In the genomic region with DNA sequence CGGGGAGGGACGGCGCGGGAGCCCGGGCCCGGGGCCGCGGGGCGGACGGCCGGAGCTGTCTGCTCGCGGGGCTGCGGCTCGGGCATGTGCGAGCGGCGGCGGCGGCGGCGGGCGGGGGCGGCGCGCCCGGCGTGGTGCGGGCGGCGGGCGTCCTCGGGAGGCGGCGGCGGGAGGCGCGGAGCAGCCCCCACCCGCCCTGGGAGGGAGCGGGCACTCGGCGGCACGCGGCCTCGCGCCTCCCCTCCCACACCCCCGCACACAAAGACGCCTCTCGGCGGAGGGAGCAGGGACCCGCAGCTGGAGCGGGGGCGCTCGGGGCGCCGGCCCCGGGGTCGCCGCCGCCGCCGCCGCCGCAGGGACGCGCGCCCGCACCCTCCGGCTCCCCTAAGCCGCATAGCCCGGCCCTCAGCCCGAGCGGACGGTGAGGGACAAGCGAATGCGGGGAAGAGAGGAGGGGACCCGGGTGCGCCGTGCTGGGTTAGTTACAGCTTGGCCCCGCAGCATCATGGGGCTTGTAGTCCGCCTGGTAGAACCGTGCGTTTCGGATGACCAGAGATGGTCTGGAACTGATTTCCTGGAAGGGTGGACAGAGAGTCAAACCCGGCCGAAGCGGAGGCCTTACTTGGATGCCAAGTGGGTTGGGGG, we compare ENCODE assay signal across 8 mouse cellular contexts. TPM values are rescaled to one million over a fixed set of nuclear protein-coding genes. Genes with fewer than 3 reads are reported as not detected.
DNase-seq lines count a peak whose midpoint lies in the region; ATAC-seq and TF ChIP-seq lines count a peak whose summit lies in the region.

Ankrd13b (minus strand) TSS at position 88 of the 645 bp plus-strand sequence.

- no peak within 1 kb of the TSS for H3K27ac ChIP-seq in ES-Bruce4 (ENCODE audit: insufficient read depth, low read length)
- peak within 1 kb of the TSS; percentile 91 for H3K27ac ChIP-seq in forebrain, embryonic 12.5 days
- peak within 1 kb of the TSS; percentile 47; the same call in 1 of the 2 replicates for H3K27ac ChIP-seq in lung, embryonic 16.5 days (ENCODE audit: low read length)

- no peak for TF ChIP-seq EP300 in ES-Bruce4 (IDR thresholded peaks at IDR 0.05; ENCODE audit: insufficient read depth, low read depth, low read length)

- peak within 1 kb of the TSS; percentile 81 for H3K4me2 ChIP-seq in forebrain, embryonic 12.5 days
- peak within 1 kb of the TSS; percentile 95 for H3K4me2 ChIP-seq in lung, embryonic 16.5 days (ENCODE audit: low read depth, low read length)

- H3K4me1 ChIP-seq in ES-Bruce4 (ENCODE audit: control insufficient read depth, insufficient read depth, low read length) = no peaks in the 10 kb centered on the region
- H3K4me1 ChIP-seq in forebrain, embryonic 12.5 days = peaks cover 81% of the 10 kb centered on the region
- peaks cover 58% of the 10 kb centered on the region for H3K4me1 ChIP-seq in lung, embryonic 16.5 days (replicated peaks; ENCODE audit: control insufficient read depth, insufficient read depth, low read length)

- ATAC-seq in forebrain, embryonic 12.5 days (ENCODE audit: low FRiP score) = peak; percentile 63
- peak; percentile 42 for ATAC-seq in lung, embryonic 16.5 days (ENCODE audit: low read depth)
- no peak for ATAC-seq in activated CD4-positive, CD25-positive, alpha-beta regulatory T cell, adult 4 months

- peaks cover 5% of the 10 kb centered on the region for H3K27me3 ChIP-seq in ES-Bruce4 (ENCODE audit: control insufficient read depth, insufficient read depth, low read length, poor library complexity, severe bottlenecking)
- H3K27me3 ChIP-seq in forebrain, embryonic 12.5 days = no peaks in the 10 kb centered on the region
- no peaks in the 10 kb centered on the region for H3K27me3 ChIP-seq in lung, embryonic 16.5 days (ENCODE audit: control insufficient read depth, insufficient read depth, low read depth, low read length)

- under 1% methylated on average over 53 of the region's 87 CpGs for WGBS in forebrain, embryonic 12.5 days
- WGBS in lung, embryonic 16.5 days = under 1% methylated on average over 38 of the region's 87 CpGs

- H3K9ac ChIP-seq in ES-Bruce4 (ENCODE audit: low read depth, poor library complexity, severe bottlenecking) = peak within 1 kb of the TSS; percentile 89
- peak within 1 kb of the TSS; percentile 94 for H3K9ac ChIP-seq in forebrain, embryonic 12.5 days
- peak within 1 kb of the TSS; percentile 80 for H3K9ac ChIP-seq in lung, embryonic 16.5 days (ENCODE audit: low read length)

- H3K9me3 ChIP-seq in ES-Bruce4 (replicated peaks; ENCODE audit: control insufficient read depth, insufficient read depth, low read length, poor library complexity, severe bottlenecking) = no peaks in the 10 kb centered on the region
- H3K9me3 ChIP-seq in forebrain, embryonic 12.5 days = no peaks in the 10 kb centered on the region
- no peaks in the 10 kb centered on the region for H3K9me3 ChIP-seq in lung, embryonic 16.5 days (ENCODE audit: control insufficient read depth, low read length)

- intact Hi-C loops in heart, postnatal 14 days (cut with DNase I) = loop anchor here (2.0 to 5.0 kb wide), 2 partner anchors 141 to 172 kb away; no protein-coding TSS in a partner anchor

- TF ChIP-seq CTCF in ES-Bruce4 (IDR thresholded peaks at IDR 0.05; ENCODE audit: low read depth, low read length) = no peak

- DNase-seq in adrenal gland, postnatal 4 days (ENCODE audit: low spot score in 2 of 2) = no peak
- DNase-seq in heart, postnatal 14 days = peak; percentile 76 to 79
- peak in 1 of 2 experiments; percentile 77 for DNase-seq in layer of hippocampus, adult 8-10 months (ENCODE audit: low spot score in 2 of 2)
- peak; percentile 67 for DNase-seq in retina, postnatal 7 days (ENCODE audit: low read depth, low spot score)

- no peak for TF ChIP-seq POLR2A in ES-Bruce4 (IDR thresholded peaks at IDR 0.05; ENCODE audit: insufficient read depth, low read length)

- H3K36me3 ChIP-seq in ES-Bruce4 (ENCODE audit: control insufficient read depth, insufficient read depth, low read length, poor library complexity, severe bottlenecking) = no peaks in the 10 kb centered on the region
- H3K36me3 ChIP-seq in forebrain, embryonic 12.5 days (replicated peaks) = no peaks in the 10 kb centered on the region
- no peaks in the 10 kb centered on the region for H3K36me3 ChIP-seq in lung, embryonic 16.5 days (ENCODE audit: control insufficient read depth, insufficient read depth, low read length)

- H3K4me3 ChIP-seq in ES-Bruce4 (ENCODE audit: low read depth, low read length) = peak within 1 kb of the TSS; percentile 64
- peak within 1 kb of the TSS; percentile 90 for H3K4me3 ChIP-seq in forebrain, embryonic 12.5 days (replicated peaks)
- H3K4me3 ChIP-seq in lung, embryonic 16.5 days (ENCODE audit: low read length) = peak within 1 kb of the TSS; percentile 72

RNA-seq across cellular contexts. Expression of gene Ankrd13b, which starts in this region (rescaled TPM):
- 3.6 and 4.0 TPM in 2 replicates for polyA plus RNA-seq in ES-Bruce4 (2011; ENCODE audit: insufficient read depth, insufficient read length, low read depth, missing spikeins)
- 10 to 100 TPM; 16.3 to 21.8 TPM for total RNA-seq in adrenal gland, postnatal 4 days (2021)
- 23.0 and 25.1 TPM in 2 replicates for polyA plus RNA-seq in forebrain, embryonic 12.5 days (2016; fragmentation: Nextera tagmentation; extraction: Ambion mirVana)
- total RNA-seq in heart, postnatal 14 days (2021) = 10 to 100 TPM; 10.6 to 10.9 TPM
- total RNA-seq in layer of hippocampus, adult 8-10 months (2022) = 10 to 100 TPM; 71.2 to 78.4 (median 73.7) TPM
- polyA plus RNA-seq in lung, embryonic 16.5 days (2015; fragmentation: Nextera tagmentation; extraction: Ambion mirVana) = 2.8 and 3.0 TPM in 2 replicates
- 1 to 10 TPM in 1 of 2 experiments, under 1 TPM in 1; 0.93 to 1.2 TPM for polyA plus RNA-seq in activated CD4-positive, CD25-positive, alpha-beta regulatory T cell, adult 4 months (2017; shearing (Covaris generic))

Comparison
In these comparisons a context has a peak if more than half of its experiments do, and no peak if none do; other contexts are left out.
1. DNase-seq: peak in heart, postnatal 14 days (2 of 2) and retina, postnatal 7 days (single experiment); none in adrenal gland, postnatal 4 days (0 of 2).
2. Peak in every context shown above with its lines, with median percentiles within 50 percentile points of each other: H3K4me3 ChIP-seq and H3K9ac ChIP-seq.